Mouse (Mus musculus): ENCODE results near the gene Hgfac. TPM values are rescaled to one million over a fixed set of nuclear protein-coding genes. Genes with fewer than 3 reads are reported as not detected.

The Hgfac gene
- polyA plus RNA-seq, 2 experiments: 52.8 to 92.3 TPM

- TF ChIP-seq CTCF (IDR thresholded peaks at IDR 0.05; ENCODE audit: low read depth) (no peak), EP300 (IDR thresholded peaks at IDR 0.05; ENCODE audit: low read depth) (no peak)
- WGBS (ENCODE audit: insufficient replicate concordance): 47% methylated on average over 7 of the region's 7 CpGs
- Histone ChIP-seq H3K27me3 (ENCODE audit: control insufficient read depth, insufficient read depth, low read length) (no peaks in the 10 kb centered on the region), H3K9ac (replicated peaks) (no peak overlapping the region), H3K36me3 (replicated peaks; ENCODE audit: control insufficient read depth, insufficient read depth, low read depth) (no peaks in the 10 kb centered on the region), H3K9me3 (ENCODE audit: control insufficient read depth, low read length) (no peaks in the 10 kb centered on the region), H3K4me3 (ENCODE audit: insufficient read depth in 1 of 2, low read depth in 2 of 2, low read length in 2 of 2) (no peak overlapping the region), H3K27ac (no peak overlapping the region), H3K4me2 (ENCODE audit: low read depth) (no peak overlapping the region), H3K4me1 (replicated peaks; ENCODE audit: control insufficient read depth in 2 of 2, insufficient read depth in 2 of 2, low read length in 1 of 2) (no peaks in the 10 kb centered on the region)
- no peak for DNase-seq (ENCODE audit: low read depth in 3 of 3, low spot score in 3 of 3)
- ATAC-seq (ENCODE audit: insufficient read depth): no peak
Measured at GRCm38 (mm10) chr5:35070953-35071352, 29.6 kb downstream of the Hgfac start.

GRCm38 (mm10) chr5:35071855-35072254 is 30.5 kb downstream of the Hgfac start:
- H3K9ac ChIP-seq (replicated peaks): no peak overlapping the region
- TF ChIP-seq CTCF (IDR thresholded peaks at IDR 0.05; ENCODE audit: low read depth) (no peak), EP300 (IDR thresholded peaks at IDR 0.05; ENCODE audit: low read depth) (no peak)
- H3K4me2 ChIP-seq (ENCODE audit: low read depth): no peak overlapping the region
- ATAC-seq (ENCODE audit: insufficient read depth): no peak
- WGBS (ENCODE audit: insufficient replicate concordance): 73% methylated on average over 6 of the region's 6 CpGs
- no peak overlapping the region for H3K27ac ChIP-seq
- no peaks in the 10 kb centered on the region for H3K27me3 ChIP-seq (ENCODE audit: control insufficient read depth, insufficient read depth, low read length)
- no peak for DNase-seq (ENCODE audit: low read depth in 3 of 3, low spot score in 3 of 3)
- no peaks in the 10 kb centered on the region for H3K4me1 ChIP-seq (replicated peaks; ENCODE audit: control insufficient read depth in 2 of 2, insufficient read depth in 2 of 2, low read length in 1 of 2)
- no peaks in the 10 kb centered on the region for H3K36me3 ChIP-seq (replicated peaks; ENCODE audit: control insufficient read depth, insufficient read depth, low read depth)
- no peaks in the 10 kb centered on the region for H3K9me3 ChIP-seq (ENCODE audit: control insufficient read depth, low read length)
- no peak overlapping the region for H3K4me3 ChIP-seq (ENCODE audit: insufficient read depth in 1 of 2, low read depth in 2 of 2, low read length in 2 of 2)

- DNase-seq (ENCODE audit: low read depth in 3 of 3, low spot score in 3 of 3) (no peak), ATAC-seq (ENCODE audit: insufficient read depth) (no peak)
- Histone ChIP-seq H3K27ac (no peak overlapping the region), H3K4me2 (ENCODE audit: low read depth) (no peak overlapping the region), H3K9me3 (ENCODE audit: control insufficient read depth, low read length) (no peaks in the 10 kb centered on the region), H3K36me3 (replicated peaks; ENCODE audit: control insufficient read depth, insufficient read depth, low read depth) (no peaks in the 10 kb centered on the region), H3K9ac (replicated peaks) (no peak overlapping the region), H3K27me3 (ENCODE audit: control insufficient read depth, insufficient read depth, low read length) (no peaks in the 10 kb centered on the region; the same call in 1 of the 2 replicates), H3K4me1 (replicated peaks; ENCODE audit: control insufficient read depth in 2 of 2, insufficient read depth in 2 of 2, low read length in 1 of 2) (no peaks in the 10 kb centered on the region), H3K4me3 (ENCODE audit: insufficient read depth in 1 of 2, low read depth in 2 of 2, low read length in 2 of 2) (no peak overlapping the region)
- TF ChIP-seq CTCF (IDR thresholded peaks at IDR 0.05; ENCODE audit: low read depth): no peak
- no peak for TF ChIP-seq EP300 (IDR thresholded peaks at IDR 0.05; ENCODE audit: low read depth)
- WGBS (ENCODE audit: insufficient replicate concordance): 69% methylated on average over 11 of the region's 11 CpGs
Measured at GRCm38 (mm10) chr5:35073235-35073634, 31.9 kb downstream of the Hgfac start.

GRCm38 (mm10) chr5:35073992-35074391 is 32.7 kb downstream of the Hgfac start:
- Histone ChIP-seq H3K27ac (no peak overlapping the region), H3K4me1 (replicated peaks; ENCODE audit: control insufficient read depth in 2 of 2, insufficient read depth in 2 of 2, low read length in 1 of 2) (no peaks in the 10 kb centered on the region), H3K27me3 (ENCODE audit: control insufficient read depth, insufficient read depth, low read length) (no peaks in the 10 kb centered on the region; the same call in 1 of the 2 replicates), H3K9me3 (ENCODE audit: control insufficient read depth, low read length) (no peaks in the 10 kb centered on the region), H3K4me3 (ENCODE audit: insufficient read depth in 1 of 2, low read depth in 2 of 2, low read length in 2 of 2) (no peak overlapping the region), H3K36me3 (replicated peaks; ENCODE audit: control insufficient read depth, insufficient read depth, low read depth) (no peaks in the 10 kb centered on the region), H3K9ac (replicated peaks) (no peak overlapping the region), H3K4me2 (ENCODE audit: low read depth) (no peak overlapping the region)
- no peak for TF ChIP-seq EP300 (IDR thresholded peaks at IDR 0.05; ENCODE audit: low read depth)
- TF ChIP-seq CTCF (IDR thresholded peaks at IDR 0.05; ENCODE audit: low read depth): no peak
- DNase-seq (ENCODE audit: low read depth in 3 of 3, low spot score in 3 of 3) (no peak), ATAC-seq (ENCODE audit: insufficient read depth) (no peak)
- 63% methylated on average over 9 of the region's 9 CpGs for WGBS (ENCODE audit: insufficient replicate concordance)

- WGBS (ENCODE audit: insufficient replicate concordance): 80% methylated on average over 1 of the region's 1 CpGs
- no peak overlapping the region for H3K4me3 ChIP-seq (ENCODE audit: insufficient read depth in 1 of 2, low read depth in 2 of 2, low read length in 2 of 2)
- H3K4me1 ChIP-seq (replicated peaks; ENCODE audit: control insufficient read depth in 2 of 2, insufficient read depth in 2 of 2, low read length in 1 of 2): no peaks in the 10 kb centered on the region
- H3K9me3 ChIP-seq (ENCODE audit: control insufficient read depth, low read length): no peaks in the 10 kb centered on the region
- H3K27ac ChIP-seq: no peak overlapping the region
- no peak overlapping the region for H3K9ac ChIP-seq (replicated peaks)
- H3K4me2 ChIP-seq (ENCODE audit: low read depth): no peak overlapping the region
- H3K27me3 ChIP-seq (ENCODE audit: control insufficient read depth, insufficient read depth, low read length): no peaks in the 10 kb centered on the region; the same call in 1 of the 2 replicates
- no peak for ATAC-seq (ENCODE audit: insufficient read depth)
- H3K36me3 ChIP-seq (replicated peaks; ENCODE audit: control insufficient read depth, insufficient read depth, low read depth): no peaks in the 10 kb centered on the region
- no peak for TF ChIP-seq EP300 (IDR thresholded peaks at IDR 0.05; ENCODE audit: low read depth)
- TF ChIP-seq CTCF (IDR thresholded peaks at IDR 0.05; ENCODE audit: low read depth): no peak
- no peak for DNase-seq (ENCODE audit: low read depth in 3 of 3, low spot score in 3 of 3)
Measured at GRCm38 (mm10) chr5:35076369-35076768, 35.1 kb downstream of the Hgfac start.
